Mouse (Mus musculus) pancreas, adult 10 weeks (tissue): ENCODE results near the gene Retnla. TPM values are rescaled to one million over a fixed set of nuclear protein-coding genes. Genes with fewer than 3 reads are reported as not detected.

Source experiments
- polyA plus RNA-seq: library from polyadenylated mRNA; stranded (reverse); fragments of 350-450 nt; fragmentation: Illumina TruSeq; extraction: RNeasy Lipid Tissue Mini Kit (QIAGEN cat#74804); gene quantifications from one replicate; pipeline ENCODE4 v1.2.3, GENCODE M21; 2015; ENCODE audit warnings: low read depth, low replicate concordance; ENCODE audit not compliant: insufficient read depth

Retnla gene
- 24.8 TPM for polyA plus RNA-seq

DNA sequence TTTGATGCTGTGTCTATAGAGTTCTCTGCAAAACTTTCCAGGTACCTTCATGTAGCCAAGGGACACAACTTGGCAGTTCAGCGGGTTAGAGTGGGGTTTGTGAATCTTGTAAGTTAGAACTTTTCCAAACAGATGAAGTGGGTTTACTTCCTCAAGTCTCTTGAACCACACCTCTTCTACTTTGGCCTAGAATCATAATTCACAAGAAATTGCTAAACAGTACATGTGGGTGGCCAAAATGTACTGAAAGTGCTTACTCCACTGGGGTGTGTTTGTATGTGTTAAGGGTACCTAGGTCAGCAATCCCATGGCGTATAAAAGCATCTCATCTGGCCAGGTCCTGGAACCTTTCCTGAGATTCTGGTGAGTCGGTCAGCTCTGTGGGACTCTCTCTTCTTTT is at the start of gene Retnla:
Gene Retnla (plus strand): TSS at position 286 of the 400 bp plus-strand sequence.

DNA sequence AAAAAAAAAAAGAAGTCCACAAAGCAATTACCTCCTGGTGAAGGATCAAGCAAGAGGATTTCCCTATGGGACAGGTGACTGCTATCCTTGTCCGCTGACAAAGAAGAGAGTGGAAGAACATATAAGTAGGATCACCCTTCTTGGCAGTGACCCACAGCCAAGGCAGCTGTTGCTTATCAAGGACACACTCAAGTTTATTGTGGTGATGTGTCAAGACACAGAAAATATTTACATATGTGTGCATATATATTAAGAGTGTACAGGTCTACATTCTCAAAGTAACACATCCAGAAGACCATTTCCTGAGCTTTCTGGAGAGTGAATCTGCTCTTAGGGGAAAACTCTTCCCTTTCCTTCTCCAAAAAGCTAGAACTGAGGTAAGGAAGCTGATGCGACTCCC is 25.7 kb upstream of the Retnla start, which contains the start of gene Retnlb:
Gene Retnlb (plus strand): TSS at position 162 of the 400 bp plus-strand sequence.

DNA sequence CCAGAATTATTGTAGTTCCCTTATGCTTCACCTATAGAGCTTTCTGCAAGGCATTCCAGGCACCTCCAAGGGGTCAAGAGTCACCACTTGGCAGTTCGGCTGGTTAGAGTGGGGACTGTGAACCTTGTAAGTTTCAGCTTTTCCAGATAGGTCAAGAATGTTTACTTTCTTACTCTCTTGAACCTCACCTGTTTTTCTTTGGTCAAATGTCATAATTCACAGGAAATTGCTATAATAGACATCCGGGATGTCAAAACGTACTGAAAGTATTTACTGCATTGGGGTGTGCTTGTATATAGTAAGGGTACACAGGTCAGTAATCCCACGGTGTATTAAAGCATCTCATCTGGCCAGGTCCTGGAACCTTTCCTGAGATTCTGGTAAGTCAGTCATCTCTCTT is 30.0 kb downstream of the Retnla start, which contains the start of gene Retnlg:
Gene Retnlg (plus strand): TSS at position 301 of the 400 bp plus-strand sequence.

Other genes starting within 250 kb of the Retnla start
- gene Trat1, start 70.5 kb upstream of the Retnla start, polyA plus RNA-seq, result not detected
- not detected for gene Retnlb, start 25.7 kb upstream of the Retnla start, polyA plus RNA-seq
- gene Retnlg, start 30.1 kb downstream of the Retnla start, polyA plus RNA-seq, result not detected
- 1.4 TPM for gene Dzip3, start 151.6 kb downstream of the Retnla start, polyA plus RNA-seq
- gene Cip2a, start 151.6 kb downstream of the Retnla start, polyA plus RNA-seq, result 0.78 TPM
- not detected for gene Myh15, start 214.9 kb downstream of the Retnla start, polyA plus RNA-seq